Mouse (Mus musculus): Measurements from ENCODE around the gene Birc6. TPM values are rescaled to one million over a fixed set of nuclear protein-coding genes. Genes with fewer than 3 reads are reported as not detected.

The Birc6 gene
- polyA plus RNA-seq (2015; fragmentation: Nextera tagmentation; extraction: Ambion mirVana), result 99.1 and 99.8 TPM in 2 replicates

GRCm38 (mm10) chr17:74527729-74528607 lies at the start of gene Birc6:
Gene Birc6, plus strand, starts transcription at chr17:74528295.
- Histone ChIP-seq H3K27me3 (no peaks in the 10 kb centered on the region), H3K36me3 (no peaks in the 10 kb centered on the region), H3K4me2 (replicated peaks) (peak within 1 kb of the TSS; percentile 90), H3K27ac (replicated peaks) (peak within 1 kb of the TSS; percentile 98), H3K9me3 (no peaks in the 10 kb centered on the region), H3K4me1 (peaks cover 26% of the 10 kb centered on the region), H3K9ac (replicated peaks) (peak within 1 kb of the TSS; percentile 94), H3K4me3 (peak within 1 kb of the TSS; percentile 96)
- WGBS, result under 1% methylated on average over 71 of the region's 71 CpGs
- ATAC-seq (replicated peaks), result peak; percentile 97

- H3K4me3 ChIP-seq, result no peak overlapping the region
- H3K9ac ChIP-seq (replicated peaks), result no peak overlapping the region
- no peaks in the 10 kb centered on the region for H3K4me1 ChIP-seq
- no peaks in the 10 kb centered on the region for H3K36me3 ChIP-seq
- no peak overlapping the region for H3K27ac ChIP-seq (replicated peaks)
- 89% methylated on average over 14 of the region's 14 CpGs for WGBS
- no peaks in the 10 kb centered on the region for H3K9me3 ChIP-seq
- no peak for ATAC-seq (replicated peaks)
- H3K27me3 ChIP-seq, result no peaks in the 10 kb centered on the region
- no peak overlapping the region for H3K4me2 ChIP-seq (replicated peaks)
These were observed 47.6 kb upstream of the Birc6 start for GRCm38 (mm10) chr17:74480361-74481069.

- Histone ChIP-seq H3K4me2 (replicated peaks) (peak within 1 kb of the TSS; percentile 63), H3K4me3 (peak within 1 kb of the TSS; percentile 96), H3K27ac (replicated peaks) (peak within 1 kb of the TSS; percentile 88), H3K36me3 (peaks cover 16% of the 10 kb centered on the region), H3K9me3 (no peaks in the 10 kb centered on the region), H3K27me3 (no peaks in the 10 kb centered on the region), H3K4me1 (peaks cover 13% of the 10 kb centered on the region), H3K9ac (replicated peaks) (peak within 1 kb of the TSS; percentile 91)
- peak; percentile 100 for ATAC-seq (replicated peaks)
- WGBS, result 4% methylated on average over 58 of the region's 58 CpGs
These were observed 38.8 kb upstream of the Birc6 start, which contains the start of gene Yipf4 for GRCm38 (mm10) chr17:74489024-74489900. Gene Yipf4, plus strand, starts transcription at chr17:74489493.

- peak overlapping the region; percentile 88 for H3K27ac ChIP-seq (replicated peaks)
- H3K36me3 ChIP-seq, result peaks cover 22% of the 10 kb centered on the region
- H3K4me2 ChIP-seq (replicated peaks), result peak overlapping the region; percentile 63
- WGBS, result under 1% methylated on average over 12 of the region's 12 CpGs
- no peak for ATAC-seq (replicated peaks)
- H3K4me1 ChIP-seq, result peaks cover 13% of the 10 kb centered on the region
- H3K4me3 ChIP-seq, result peak overlapping the region; percentile 96
- no peaks in the 10 kb centered on the region for H3K27me3 ChIP-seq
- H3K9ac ChIP-seq (replicated peaks), result peak overlapping the region; percentile 91
- no peaks in the 10 kb centered on the region for H3K9me3 ChIP-seq
These were observed 38.2 kb upstream of the Birc6 start for GRCm38 (mm10) chr17:74489901-74490220.

GRCm38 (mm10) chr17:74491565-74491964 lies 36.5 kb upstream of the Birc6 start:
- Histone ChIP-seq H3K27me3 (no peaks in the 10 kb centered on the region), H3K4me3 (no peak overlapping the region), H3K36me3 (peaks cover 33% of the 10 kb centered on the region), H3K9ac (replicated peaks) (no peak overlapping the region), H3K9me3 (no peaks in the 10 kb centered on the region), H3K4me1 (peaks cover 13% of the 10 kb centered on the region), H3K27ac (replicated peaks) (no peak overlapping the region), H3K4me2 (replicated peaks) (no peak overlapping the region)
- 94% methylated on average over 3 of the region's 3 CpGs for WGBS
- ATAC-seq (replicated peaks), result no peak

- peaks cover 43% of the 10 kb centered on the region for H3K36me3 ChIP-seq
- WGBS, result 94% methylated on average over 4 of the region's 4 CpGs
These were observed 27.9 kb upstream of the Birc6 start for GRCm38 (mm10) chr17:74500204-74500603.

GRCm38 (mm10) chr17:74501085-74501484 lies 27.0 kb upstream of the Birc6 start:
- no peak overlapping the region for H3K27ac ChIP-seq (replicated peaks)
- peaks cover 35% of the 10 kb centered on the region for H3K36me3 ChIP-seq
- H3K9ac ChIP-seq (replicated peaks), result no peak overlapping the region
- H3K4me3 ChIP-seq, result no peak overlapping the region
- no peak overlapping the region for H3K4me2 ChIP-seq (replicated peaks)
- no peaks in the 10 kb centered on the region for H3K27me3 ChIP-seq
- no peaks in the 10 kb centered on the region for H3K9me3 ChIP-seq
- ATAC-seq (replicated peaks), result no peak
- no peaks in the 10 kb centered on the region for H3K4me1 ChIP-seq

More at GRCm38 (mm10) chr17:74500204-74500603, 27.9 kb upstream of the Birc6 start:
- H3K9me3 ChIP-seq, result no peaks in the 10 kb centered on the region
- H3K27ac ChIP-seq (replicated peaks), result no peak overlapping the region
- no peak overlapping the region for H3K4me2 ChIP-seq (replicated peaks)
- H3K4me1 ChIP-seq, result no peaks in the 10 kb centered on the region
- ATAC-seq (replicated peaks), result no peak
- no peak overlapping the region for H3K9ac ChIP-seq (replicated peaks)
- H3K4me3 ChIP-seq, result no peak overlapping the region
- no peaks in the 10 kb centered on the region for H3K27me3 ChIP-seq

- no peak overlapping the region for H3K27ac ChIP-seq (replicated peaks)
- no peaks in the 10 kb centered on the region for H3K4me1 ChIP-seq
- H3K4me3 ChIP-seq, result no peak overlapping the region
- H3K4me2 ChIP-seq (replicated peaks), result no peak overlapping the region
- H3K9ac ChIP-seq (replicated peaks), result no peak overlapping the region
- 83% methylated on average over 2 of the region's 2 CpGs for WGBS
- no peaks in the 10 kb centered on the region for H3K9me3 ChIP-seq
- no peaks in the 10 kb centered on the region for H3K36me3 ChIP-seq
- no peaks in the 10 kb centered on the region for H3K27me3 ChIP-seq
- no peak for ATAC-seq (replicated peaks)
These were observed 20.2 kb upstream of the Birc6 start for GRCm38 (mm10) chr17:74507934-74508333.

- Histone ChIP-seq H3K36me3 (no peaks in the 10 kb centered on the region), H3K9me3 (no peaks in the 10 kb centered on the region), H3K4me2 (replicated peaks) (no peak overlapping the region), H3K27ac (replicated peaks) (no peak overlapping the region), H3K9ac (replicated peaks) (no peak overlapping the region), H3K27me3 (no peaks in the 10 kb centered on the region), H3K4me1 (no peaks in the 10 kb centered on the region), H3K4me3 (no peak overlapping the region)
- WGBS, result 95% methylated on average over 3 of the region's 3 CpGs
- no peak for ATAC-seq (replicated peaks)
These were observed 19.5 kb upstream of the Birc6 start for GRCm38 (mm10) chr17:74508600-74508999.

- no peak for ATAC-seq (replicated peaks)
- Histone ChIP-seq H3K27ac (replicated peaks) (no peak overlapping the region), H3K9ac (replicated peaks) (no peak overlapping the region), H3K4me1 (no peaks in the 10 kb centered on the region), H3K9me3 (no peaks in the 10 kb centered on the region), H3K4me3 (no peak overlapping the region), H3K27me3 (no peaks in the 10 kb centered on the region), H3K36me3 (no peaks in the 10 kb centered on the region), H3K4me2 (replicated peaks) (no peak overlapping the region)
- WGBS, result 87% methylated on average over 2 of the region's 2 CpGs
These were observed 15.8 kb upstream of the Birc6 start for GRCm38 (mm10) chr17:74512308-74512707.

GRCm38 (mm10) chr17:74522797-74523723 lies 5.0 kb upstream of the Birc6 start:
- H3K4me2 ChIP-seq (replicated peaks), result no peak overlapping the region
- no peak overlapping the region for H3K9ac ChIP-seq (replicated peaks)
- H3K27me3 ChIP-seq, result no peaks in the 10 kb centered on the region
- peaks cover 9% of the 10 kb centered on the region for H3K4me1 ChIP-seq
- H3K27ac ChIP-seq (replicated peaks), result no peak overlapping the region
- 86% methylated on average over 8 of the region's 8 CpGs for WGBS
- H3K9me3 ChIP-seq, result no peaks in the 10 kb centered on the region
- no peaks in the 10 kb centered on the region for H3K36me3 ChIP-seq
- H3K4me3 ChIP-seq, result no peak overlapping the region
- no peak for ATAC-seq (replicated peaks)

All from forebrain, embryonic 15.5 days (tissue).